Mouse (Mus musculus) MEL (cell line): ENCODE results near the gene Trim75.

Source experiments
- CHD2 ChIP-seq: IDR thresholded peaks from 2 replicates; pipeline ENCODE4 v1.6.1; 2011; ENCODE audit warnings: low read length, improper control_type of control experiment
- CTCF ChIP-seq, 3 experiments: IDR thresholded peaks in 2 of 3; conservative IDR thresholded peaks in 1 of 3; 2 replicates each; pipeline ENCODE4 v1.5.1; 2011 to 2012; ENCODE audit warnings: low read length in 3 of 3, low read depth in 2 of 3, mild to moderate bottlenecking in 2 of 3, improper control_type of control experiment in 1 of 3, inconsistent platforms in 1 of 3, mixed read lengths in 1 of 3, moderate library complexity in 1 of 3; ENCODE audit not compliant: control insufficient read depth in 1 of 3, insufficient read depth in 1 of 3, poor library complexity in 1 of 3, severe bottlenecking in 1 of 3
- EP300 ChIP-seq, 2 experiments: IDR thresholded peaks; 2 replicates each; pipeline ENCODE4 v1.6.1; 2011; ENCODE audit warnings: improper control_type of control experiment in 2 of 2, low read length in 2 of 2, low read depth in 1 of 2, mild to moderate bottlenecking in 1 of 2
- NELFE ChIP-seq: IDR thresholded peaks from 2 replicates; pipeline ENCODE4 v1.6.1; 2011; ENCODE audit warnings: low read depth, low read length, improper control_type of control experiment
- POLR2A ChIP-seq, 2 experiments: IDR thresholded peaks; 2 replicates each; pipeline ENCODE4 v1.6.1; 2011 to 2012; ENCODE audit warnings: low read length in 2 of 2, mild to moderate bottlenecking in 2 of 2, control low read depth in 1 of 2, improper control_type of control experiment in 1 of 2, low read depth in 1 of 2, moderate library complexity in 1 of 2; ENCODE audit not compliant: control insufficient read depth in 1 of 2, insufficient read depth in 1 of 2, poor library complexity in 1 of 2
- POLR2AphosphoS5 ChIP-seq: IDR thresholded peaks from 2 replicates; pipeline ENCODE4 v1.6.1; 2012; ENCODE audit warnings: low read depth, borderline replicate concordance, mild to moderate bottlenecking, inconsistent platforms, low read length, moderate library complexity, mixed read lengths
- USF1 ChIP-seq: IDR thresholded peaks from 2 replicates; pipeline ENCODE4 v1.6.1; 2014; ENCODE audit warnings: low read depth, mild to moderate bottlenecking, inconsistent platforms, low read length, improper control_type of control experiment, moderate library complexity

- TF ChIP-seq USF1 (no peak), POLR2A (IDR thresholded peaks at IDR 0.05; ENCODE audit: control insufficient read depth in 1 of 2, insufficient read depth in 1 of 2, low read depth in 1 of 2, low read length in 2 of 2, poor library complexity in 1 of 2) (no peak), CHD2 (no peak), NELFE (no peak), EP300 (IDR thresholded peaks at IDR 0.05; ENCODE audit: low read depth in 1 of 2, low read length in 2 of 2) (no peak), CTCF (IDR thresholded peaks at IDR 0.05 in 2 of 3, conservative IDR thresholded peaks at IDR 0.05 in 1 of 3; ENCODE audit: control insufficient read depth in 1 of 3, insufficient read depth in 1 of 3, low read depth in 2 of 3, low read length in 3 of 3, poor library complexity in 1 of 3, severe bottlenecking in 1 of 3) (no peak), POLR2AphosphoS5 (no peak)
Measured at GRCm38 (mm10) chr8:64998806-64999365, 11.3 kb upstream of the Trim75 start.
